Mouse (Mus musculus) heart, embryonic 15.5 days (tissue): ENCODE data around the gene Gclm. TPM values are rescaled to one million over a fixed set of nuclear protein-coding genes. Genes with fewer than 3 reads are reported as not detected.
"Not testable (repeated sequence)": the region's sequence is repeated elsewhere in the genome, so short reads cannot be mapped to it uniquely, and the experiment has no call there.

Experiments used
- ATAC-seq: fragments of 200-750 bp; cut with Nextera tagmentation; replicated peaks from 2 replicates; pipeline ENCODE4 v1.8.0; 2017; ENCODE audit warnings: low read depth, moderate TSS enrichment; ENCODE audit not compliant: insufficient number of reproducible peaks, insufficient read depth, low FRiP score
- H3K27ac ChIP-seq: fragments of 300-500 bp; sonication (generic); 2 replicates; pipeline ENCODE4 v1.5.1; 2015; ENCODE audit warnings: mild to moderate bottlenecking, inconsistent platforms
- H3K27me3 ChIP-seq: fragments of 300-500 bp; sonication (generic); 2 replicates; pipeline ENCODE4 v1.6.1; 2015; ENCODE audit warnings: inconsistent platforms
- H3K36me3 ChIP-seq: fragments of 300-500 bp; sonication (generic); 2 replicates; pipeline ENCODE4 v1.6.1; 2015; ENCODE audit warnings: mild to moderate bottlenecking, inconsistent platforms
- H3K4me1 ChIP-seq: fragments of 300-500 bp; sonication (generic); replicated peaks from 2 replicates; pipeline ENCODE4 v1.6.1; 2015; ENCODE audit warnings: inconsistent platforms
- H3K4me2 ChIP-seq: fragments of 300-500 bp; sonication (generic); 2 replicates; pipeline ENCODE4 v1.6.1; 2015; ENCODE audit warnings: inconsistent platforms, mild to moderate bottlenecking, moderate library complexity
- H3K4me3 ChIP-seq: fragments of 300-500 bp; sonication (generic); 2 replicates; pipeline ENCODE4 v1.5.1; 2015; ENCODE audit warnings: mild to moderate bottlenecking, inconsistent platforms
- H3K9ac ChIP-seq: fragments of 300-500 bp; sonication (generic); 2 replicates; pipeline ENCODE4 v1.6.1; 2015; ENCODE audit warnings: mild to moderate bottlenecking, inconsistent platforms
- H3K9me3 ChIP-seq: fragments of 300-500 bp; sonication (generic); replicated peaks from 2 replicates; pipeline ENCODE4 v1.6.1; 2016; ENCODE audit warnings: inconsistent platforms
- WGBS: fragments of 180-500 bp; shearing (Covaris S2); methylation state at CpG from one replicate; pipeline ENCODE4 v1.1.7; 2015; ENCODE audit warnings: mixed read lengths; 5-methylcytosine and 5-hydroxymethylcytosine counted together
- polyA plus RNA-seq: library from polyadenylated mRNA; unstranded; fragments of >200 nt; fragmentation: Nextera tagmentation; extraction: Ambion mirVana; gene quantifications from 2 replicates; pipeline ENCODE4 v1.2.1, GENCODE M21; 2015

The Gclm gene
- polyA plus RNA-seq, 1 experiment from 2014 or later: 65.6 TPM

- Histone ChIP-seq H3K4me1 (peaks cover 38% of the 10 kb centered on the region), H3K27ac (peak overlapping the region; percentile 47; the same call in 1 of the 2 replicates), H3K4me3 (peak overlapping the region; percentile 90), H3K9me3 (no peaks in the 10 kb centered on the region), H3K4me2 (peak overlapping the region; percentile 55), H3K9ac (peak overlapping the region; percentile 36; the same call in 1 of the 2 replicates), H3K36me3 (peaks cover 32% of the 10 kb centered on the region), H3K27me3 (no peaks in the 10 kb centered on the region)
- WGBS: 10% methylated on average over 19 of the region's 20 CpGs
- ATAC-seq: no peak
Observed at GRCm38 (mm10) chr3:122273407-122274240, 28.3 kb downstream of the Gclm start.

GRCm38 (mm10) chr3:122274241-122275024 is 29.1 kb downstream of the Gclm start, which contains the start of gene Dnttip2:
Dnttip2 (plus strand) TSS chr3:122274388.
- WGBS: under 1% methylated on average over 57 of the region's 57 CpGs
- Histone ChIP-seq H3K4me1 (peaks cover 38% of the 10 kb centered on the region), H3K9me3 (no peaks in the 10 kb centered on the region), H3K4me3 (peak within 1 kb of the TSS; percentile 90), H3K4me2 (peak within 1 kb of the TSS; percentile 82), H3K27ac (peak within 1 kb of the TSS; percentile 83), H3K9ac (peak within 1 kb of the TSS; percentile 96), H3K27me3 (no peaks in the 10 kb centered on the region), H3K36me3 (peaks cover 40% of the 10 kb centered on the region)
- peak; percentile 96 for ATAC-seq

- Histone ChIP-seq H3K4me2 (peak overlapping the region; percentile 82), H3K4me1 (peaks cover 38% of the 10 kb centered on the region), H3K27me3 (no peaks in the 10 kb centered on the region), H3K9me3 (no peaks in the 10 kb centered on the region), H3K36me3 (peaks cover 47% of the 10 kb centered on the region), H3K9ac (peak overlapping the region; percentile 96), H3K4me3 (peak overlapping the region; percentile 90), H3K27ac (no peak overlapping the region)
- WGBS: 77% methylated on average over 10 of the region's 10 CpGs
- ATAC-seq: no peak
Observed at GRCm38 (mm10) chr3:122275111-122275510, 29.8 kb downstream of the Gclm start.

- H3K9me3 ChIP-seq: no peaks in the 10 kb centered on the region
- H3K4me1 ChIP-seq: peaks cover 8% of the 10 kb centered on the region
- ATAC-seq: no peak
- no peak overlapping the region for H3K27ac ChIP-seq
- peaks cover 33% of the 10 kb centered on the region for H3K36me3 ChIP-seq
- H3K9ac ChIP-seq: no peak overlapping the region
- H3K4me3 ChIP-seq: no peak overlapping the region
- 70% methylated on average over 5 of the region's 5 CpGs for WGBS
- no peak overlapping the region for H3K4me2 ChIP-seq
- no peaks in the 10 kb centered on the region for H3K27me3 ChIP-seq
Observed at GRCm38 (mm10) chr3:122287195-122287594, 41.8 kb downstream of the Gclm start.

- Histone ChIP-seq H3K4me3 (no peak overlapping the region), H3K27me3 (no peaks in the 10 kb centered on the region), H3K36me3 (peaks cover 18% of the 10 kb centered on the region), H3K4me1 (peaks cover 12% of the 10 kb centered on the region), H3K9me3 (no peaks in the 10 kb centered on the region), H3K27ac (no peak overlapping the region), H3K9ac (no peak overlapping the region), H3K4me2 (no peak overlapping the region)
- 78% methylated on average over 5 of the region's 5 CpGs for WGBS
- no peak for ATAC-seq
Observed at GRCm38 (mm10) chr3:122288613-122289195, 43.3 kb downstream of the Gclm start.

GRCm38 (mm10) chr3:122289344-122289743 is 44.0 kb downstream of the Gclm start:
- not testable (repeated sequence) for H3K27me3 ChIP-seq, H3K4me3 ChIP-seq, H3K9ac ChIP-seq, H3K4me2 ChIP-seq, H3K9me3 ChIP-seq, ATAC-seq, H3K27ac ChIP-seq
- Histone ChIP-seq H3K4me1 (peaks cover 16% of the 10 kb centered on the region), H3K36me3 (peaks cover 11% of the 10 kb centered on the region)
- 76% methylated on average over 4 of the region's 4 CpGs for WGBS

GRCm38 (mm10) chr3:122290696-122291095 is 45.3 kb downstream of the Gclm start:
- Histone ChIP-seq H3K27me3 (no peaks in the 10 kb centered on the region), H3K27ac (peak overlapping the region; percentile 95), H3K4me2 (no peak overlapping the region), H3K9me3 (no peaks in the 10 kb centered on the region), H3K9ac (no peak overlapping the region), H3K4me1 (peaks cover 19% of the 10 kb centered on the region), H3K36me3 (peaks cover under 1% of the 10 kb centered on the region; the same call in 1 of the 2 replicates), H3K4me3 (no peak overlapping the region)
- no peak for ATAC-seq
- 59% methylated on average over 7 of the region's 7 CpGs for WGBS

GRCm38 (mm10) chr3:122291828-122292227 is 46.5 kb downstream of the Gclm start:
- H3K9ac ChIP-seq: 0 out of 2 replicates have a peak overlapping the region, but pooled peaks have one; percentile 90
- H3K36me3 ChIP-seq: no peaks in the 10 kb centered on the region
- H3K4me1 ChIP-seq: peaks cover 20% of the 10 kb centered on the region
- H3K27me3 ChIP-seq: no peaks in the 10 kb centered on the region
- peak overlapping the region; percentile 95 for H3K27ac ChIP-seq
- 0 out of 2 replicates have a peak, but pooled peaks have one; percentile 7 for ATAC-seq
- H3K9me3 ChIP-seq: no peaks in the 10 kb centered on the region
- peak overlapping the region; percentile 82 for H3K4me2 ChIP-seq
- H3K4me3 ChIP-seq: peak overlapping the region; percentile 92
- WGBS: 27% methylated on average over 12 of the region's 12 CpGs

GRCm38 (mm10) chr3:122292300-122293222 is 47.2 kb downstream of the Gclm start:
- H3K36me3 ChIP-seq: no peaks in the 10 kb centered on the region
- H3K9me3 ChIP-seq: no peaks in the 10 kb centered on the region
- no peaks in the 10 kb centered on the region for H3K27me3 ChIP-seq
- H3K4me1 ChIP-seq: peaks cover 20% of the 10 kb centered on the region
- peak overlapping the region; percentile 95 for H3K27ac ChIP-seq
- WGBS: 5% methylated on average over 52 of the region's 54 CpGs
- H3K9ac ChIP-seq: peak overlapping the region; percentile 90
- ATAC-seq: peak; percentile 77
- peak overlapping the region; percentile 82 for H3K4me2 ChIP-seq
- H3K4me3 ChIP-seq: peak overlapping the region; percentile 92

- Histone ChIP-seq H3K4me3 (peak overlapping the region; percentile 92), H3K36me3 (no peaks in the 10 kb centered on the region), H3K4me2 (peak overlapping the region; percentile 82), H3K27me3 (no peaks in the 10 kb centered on the region), H3K9ac (peak overlapping the region; percentile 90), H3K27ac (peak overlapping the region; percentile 95), H3K4me1 (peaks cover 20% of the 10 kb centered on the region), H3K9me3 (no peaks in the 10 kb centered on the region)
- peak; percentile 86 for ATAC-seq
- WGBS: under 1% methylated on average over 83 of the region's 105 CpGs
Observed at GRCm38 (mm10) chr3:122293223-122293953, 48.0 kb downstream of the Gclm start.
